Mouse (Mus musculus) liver, embryonic 11.5 days (tissue): Measurements from ENCODE around the gene Slc35f2. TPM values are rescaled to one million over a fixed set of nuclear protein-coding genes. Genes with fewer than 3 reads are reported as not detected.
A peak's percentile ranks its signal among the peaks of the same experiment; 100 is the strongest.

Experiments
- ATAC-seq: fragments of 200-750 bp; cut with Nextera tagmentation; replicated peaks from 2 replicates; pipeline ENCODE4 v1.8.0; 2017; ENCODE audit warnings: moderate number of reproducible peaks, mild to moderate bottlenecking, moderate TSS enrichment, moderate library complexity; ENCODE audit not compliant: low FRiP score
- DNase-seq: peaks from one replicate; pipeline ENCODE4 v3.0.0-alpha.2; 2017; ENCODE audit warnings: low spot score
- H3K27ac ChIP-seq: fragments of 300-500 bp; sonication (generic); 2 replicates; pipeline ENCODE4 v1.5.1; 2014; ENCODE audit warnings: mild to moderate bottlenecking, low read depth, low read length, control low read depth
- H3K27me3 ChIP-seq: fragments of 300-500 bp; sonication (generic); replicated peaks from 2 replicates; pipeline ENCODE4 v1.6.1; 2014; ENCODE audit warnings: low read length, mixed read lengths; ENCODE audit not compliant: control insufficient read depth, insufficient read depth
- H3K36me3 ChIP-seq: fragments of 300-500 bp; sonication (generic); 2 replicates; pipeline ENCODE4 v1.6.1; 2014; ENCODE audit warnings: mild to moderate bottlenecking, low read length, moderate library complexity, mixed read lengths; ENCODE audit not compliant: control insufficient read depth, insufficient read depth
- H3K4me1 ChIP-seq: fragments of 300-500 bp; sonication (generic); replicated peaks from 2 replicates; pipeline ENCODE4 v1.6.1; 2014; ENCODE audit warnings: low read length, mixed read lengths; ENCODE audit not compliant: control insufficient read depth, insufficient read depth
- H3K4me2 ChIP-seq: fragments of 300-500 bp; sonication (generic); 2 replicates; pipeline ENCODE4 v1.6.1; 2014; ENCODE audit warnings: mild to moderate bottlenecking, control low read depth, moderate library complexity
- H3K4me3 ChIP-seq: fragments of 300-500 bp; sonication (generic); 2 replicates; pipeline ENCODE4 v1.5.1; 2014; ENCODE audit warnings: low read depth, low read length, control low read depth
- H3K9ac ChIP-seq: fragments of 300-500 bp; sonication (generic); 2 replicates; pipeline ENCODE4 v1.6.1; 2014; ENCODE audit warnings: low read depth, low read length, control low read depth
- H3K9me3 ChIP-seq: fragments of 300-500 bp; sonication (generic); 2 replicates; pipeline ENCODE4 v1.6.1; 2016; ENCODE audit warnings: low read length, inconsistent platforms, mixed read lengths; ENCODE audit not compliant: control insufficient read depth
- WGBS: fragments of 180-500 bp; shearing (Covaris S2); extraction: QIAGEN DNeasy Blood & Tissue Kit; methylation state at CpG from one replicate; pipeline ENCODE4 v1.1.7; 2014; 5-methylcytosine and 5-hydroxymethylcytosine counted together
- polyA plus RNA-seq: library from polyadenylated mRNA; unstranded; fragments of >200 nt; fragmentation: Nextera tagmentation; extraction: Ambion mirVana; gene quantifications from 2 replicates; pipeline ENCODE4 v1.2.1, GENCODE M21; 2014

Slc35f2 gene
- polyA plus RNA-seq, 1 experiment from 2014 or later, result 0.92 TPM

DNA sequence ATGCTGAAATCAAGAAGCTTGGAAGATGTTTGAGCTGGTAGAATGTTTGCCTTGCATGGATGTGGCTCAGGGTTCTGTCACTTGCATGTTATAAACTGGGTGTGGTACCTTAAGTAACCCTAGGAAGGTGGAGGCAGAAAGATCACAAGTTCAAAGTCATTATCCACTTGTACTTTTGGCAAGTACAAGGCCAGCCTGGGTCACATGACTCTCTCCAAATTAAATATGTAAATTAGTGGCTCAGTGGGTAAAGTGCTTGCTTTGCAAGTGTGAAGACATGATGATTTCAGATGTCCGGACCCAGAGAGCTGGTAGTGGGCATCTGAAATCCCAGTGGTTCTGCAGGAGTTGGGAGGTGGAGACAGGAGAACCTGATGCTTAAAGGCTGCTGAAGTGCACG is 25.8 kb downstream of the Slc35f2 start:
- Histone ChIP-seq H3K27ac (no peak overlapping the region), H3K9ac (no peak overlapping the region), H3K4me1 (no peaks in the 10 kb centered on the region), H3K36me3 (no peaks in the 10 kb centered on the region), H3K27me3 (no peaks in the 10 kb centered on the region), H3K9me3 (no peaks in the 10 kb centered on the region), H3K4me3 (no peak overlapping the region), H3K4me2 (no peak overlapping the region)
- ATAC-seq (no peak), DNase-seq (no peak)
- WGBS, result 73% methylated on average over 2 of the region's 2 CpGs

DNA sequence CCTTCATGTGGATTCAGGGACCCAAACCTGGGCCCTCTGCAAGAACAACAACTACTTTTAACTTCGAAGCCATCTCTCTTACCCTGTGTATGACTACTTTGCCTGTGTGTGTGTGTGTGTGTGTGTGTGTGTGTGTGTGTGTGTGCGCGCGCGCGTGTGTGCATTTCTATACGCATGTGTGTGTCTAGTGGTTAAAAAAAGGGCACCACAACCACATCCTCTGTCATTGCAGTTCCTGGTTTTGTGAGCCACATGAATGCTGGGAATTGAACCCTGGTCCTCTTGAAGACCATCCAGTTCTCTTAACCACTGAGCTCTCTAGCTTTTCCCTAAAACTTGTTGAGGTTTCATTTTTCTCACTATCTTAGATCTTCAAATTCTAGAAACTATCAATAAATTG is 31.6 kb downstream of the Slc35f2 start:
- H3K9ac ChIP-seq, result no peak overlapping the region
- H3K36me3 ChIP-seq, result no peaks in the 10 kb centered on the region
- H3K4me3 ChIP-seq, result no peak overlapping the region
- DNase-seq (no peak), ATAC-seq (no peak)
- WGBS, result 91% methylated on average over 7 of the region's 7 CpGs
- H3K4me1 ChIP-seq, result no peaks in the 10 kb centered on the region
- no peaks in the 10 kb centered on the region for H3K9me3 ChIP-seq
- no peak overlapping the region for H3K4me2 ChIP-seq
- no peak overlapping the region for H3K27ac ChIP-seq
- H3K27me3 ChIP-seq, result no peaks in the 10 kb centered on the region

DNA sequence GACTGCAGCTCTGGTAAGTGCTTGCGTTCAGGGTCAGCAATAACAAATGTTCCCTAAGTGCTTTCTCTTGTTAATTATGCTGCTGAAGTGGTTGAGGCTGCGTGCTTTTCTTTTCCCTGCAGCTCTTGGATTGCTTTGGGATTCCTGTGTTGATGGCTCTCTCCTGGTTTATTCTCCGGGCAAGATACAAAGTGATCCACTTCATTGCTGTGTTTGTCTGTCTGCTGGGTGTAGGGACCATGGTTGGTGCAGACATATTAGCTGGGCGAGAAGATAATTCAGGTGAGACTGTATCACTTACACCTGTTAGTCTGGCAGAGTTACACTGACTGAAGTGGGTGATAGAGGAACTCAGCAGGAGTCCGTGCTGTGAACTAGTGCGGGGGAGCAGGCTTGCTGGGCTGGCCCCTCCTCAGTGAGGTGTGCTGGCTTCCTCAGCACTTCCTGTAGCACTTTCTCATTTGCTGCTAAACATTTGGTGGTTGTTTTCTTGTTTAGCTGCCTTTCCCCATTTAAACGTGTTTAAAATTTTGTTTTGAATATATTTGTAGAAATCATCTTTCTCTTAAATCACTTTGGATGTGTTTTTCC is 35.3 kb downstream of the Slc35f2 start:
- Histone ChIP-seq H3K27ac (no peak overlapping the region), H3K4me2 (no peak overlapping the region), H3K9me3 (no peaks in the 10 kb centered on the region), H3K9ac (no peak overlapping the region), H3K4me3 (no peak overlapping the region), H3K36me3 (no peaks in the 10 kb centered on the region), H3K4me1 (no peaks in the 10 kb centered on the region), H3K27me3 (no peaks in the 10 kb centered on the region)
- DNase-seq (no peak), ATAC-seq (no peak)
- WGBS, result 29% methylated on average over 7 of the region's 7 CpGs

DNA sequence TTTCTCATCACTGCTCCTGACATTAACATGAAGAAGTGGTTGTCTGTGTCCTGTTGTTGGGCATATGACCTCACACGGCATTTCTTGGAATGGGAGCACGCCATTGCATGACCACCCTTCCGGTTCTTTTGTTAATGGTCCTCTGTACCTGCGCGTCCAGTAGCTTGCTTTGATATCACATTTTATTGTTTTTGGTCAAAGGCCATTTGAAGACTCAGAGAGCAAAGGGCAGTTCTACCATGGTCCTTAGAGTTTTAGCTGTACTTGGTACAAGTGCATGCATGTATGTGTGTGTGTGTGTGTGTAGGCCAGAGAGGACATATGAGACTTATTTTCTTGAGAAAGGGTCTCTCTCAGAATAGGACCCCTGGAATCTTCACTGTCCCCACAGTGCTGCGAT is 42.1 kb downstream of the Slc35f2 start:
- no peaks in the 10 kb centered on the region for H3K27me3 ChIP-seq
- H3K9me3 ChIP-seq, result no peaks in the 10 kb centered on the region
- WGBS, result 91% methylated on average over 6 of the region's 6 CpGs
- DNase-seq (no peak), ATAC-seq (no peak)
- no peaks in the 10 kb centered on the region for H3K36me3 ChIP-seq
- H3K4me1 ChIP-seq, result no peaks in the 10 kb centered on the region
- no peak overlapping the region for H3K4me2 ChIP-seq
- H3K27ac ChIP-seq, result no peak overlapping the region
- H3K9ac ChIP-seq, result no peak overlapping the region
- H3K4me3 ChIP-seq, result no peak overlapping the region

DNA sequence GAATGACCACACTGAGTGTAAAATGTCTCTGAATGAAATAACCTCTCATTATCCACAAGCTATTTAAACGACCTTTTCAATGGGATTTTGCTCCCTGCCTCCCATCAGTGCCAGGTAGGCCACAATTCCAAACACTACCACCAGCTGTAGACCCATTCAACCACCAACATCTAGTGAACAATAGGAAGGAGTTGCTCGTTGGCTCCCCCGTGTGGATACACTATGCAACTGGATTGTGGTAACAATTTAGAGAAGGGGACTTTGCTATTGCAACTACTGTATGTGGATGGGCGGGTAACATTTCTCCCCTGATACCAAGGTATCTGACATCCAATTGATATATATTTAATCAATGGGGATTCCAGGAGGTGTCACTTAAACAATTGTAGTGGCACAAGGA is 47.4 kb downstream of the Slc35f2 start:
- no peak; the same call in 1 of the 2 replicates for ATAC-seq

DNA sequence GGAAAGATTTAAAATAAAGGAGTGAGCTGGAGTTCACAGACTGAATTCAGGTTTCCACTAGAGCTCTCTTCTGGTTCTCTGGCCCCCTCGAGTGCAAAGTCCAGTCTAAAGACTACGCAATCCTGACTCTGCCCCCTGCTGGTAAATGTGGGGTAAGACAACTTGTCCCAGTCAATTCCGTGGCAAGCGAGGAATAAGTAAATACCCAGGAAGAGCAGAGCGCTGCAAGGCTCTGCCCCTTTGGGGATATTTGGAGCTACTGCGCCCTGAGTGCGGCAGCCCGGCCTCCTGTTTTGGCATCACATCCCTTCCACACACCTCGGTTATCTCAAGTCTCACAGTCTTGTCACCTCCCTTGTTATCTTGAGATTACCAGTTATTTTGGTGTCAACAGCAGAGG is 54.0 kb downstream of the Slc35f2 start:
- no peaks in the 10 kb centered on the region for H3K9me3 ChIP-seq
- 7% methylated on average over 9 of the region's 9 CpGs for WGBS
- no peak overlapping the region for H3K27ac ChIP-seq
- H3K36me3 ChIP-seq, result no peaks in the 10 kb centered on the region
- DNase-seq (no peak), ATAC-seq (peak; percentile 34)
- no peaks in the 10 kb centered on the region for H3K4me1 ChIP-seq
- no peak overlapping the region for H3K9ac ChIP-seq
- no peak overlapping the region for H3K4me3 ChIP-seq
- no peak overlapping the region for H3K4me2 ChIP-seq
- H3K27me3 ChIP-seq, result 0 out of 2 replicates have a peak, but pooled peaks cover 3% of the 10 kb centered on the region

More for the DNA sequence above, 47.4 kb downstream of the Slc35f2 start:
- Histone ChIP-seq H3K9ac (no peak overlapping the region), H3K27me3 (no peaks in the 10 kb centered on the region), H3K4me1 (no peaks in the 10 kb centered on the region), H3K36me3 (no peaks in the 10 kb centered on the region), H3K27ac (no peak overlapping the region), H3K4me3 (no peak overlapping the region), H3K9me3 (no peaks in the 10 kb centered on the region), H3K4me2 (no peak overlapping the region)
- DNase-seq, result no peak
- 20% methylated on average over 4 of the region's 4 CpGs for WGBS

DNA sequence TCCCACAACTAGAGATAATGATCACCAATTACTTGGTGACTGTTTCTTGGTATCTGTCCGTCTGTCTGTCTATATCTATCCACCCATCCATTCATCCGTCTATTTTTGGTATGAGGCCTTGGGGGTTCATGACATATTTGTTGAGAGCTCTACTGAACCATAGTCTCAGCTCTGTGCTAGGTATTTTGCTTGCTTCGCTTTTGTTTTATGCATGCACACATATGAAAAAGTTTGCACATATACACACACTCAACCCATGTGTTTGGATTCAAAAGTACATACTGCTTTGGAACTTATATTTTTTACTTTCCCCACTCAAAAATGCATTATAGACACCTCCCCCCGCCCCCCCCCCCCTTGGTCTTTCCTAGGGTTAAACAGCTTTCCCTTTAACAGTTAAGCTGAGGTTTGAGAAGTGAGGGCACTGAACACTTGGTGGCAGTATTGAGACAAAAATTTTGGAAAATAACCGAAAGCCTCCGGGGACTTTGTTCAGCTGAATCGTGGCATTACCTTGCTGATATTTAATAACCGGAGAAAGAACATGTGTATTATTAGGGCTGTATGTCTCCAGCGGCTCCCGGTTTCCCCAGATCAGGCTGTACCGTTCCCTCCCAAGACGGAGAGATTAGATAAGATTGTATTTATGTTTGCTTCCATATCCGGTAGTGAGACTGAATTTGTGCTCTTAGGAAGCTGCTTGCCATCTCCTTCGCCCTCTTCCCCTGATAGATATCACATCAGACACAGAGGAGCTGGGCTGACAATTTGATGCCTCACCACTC is 57.9 kb downstream of the Slc35f2 start:
- peak overlapping the region; percentile 30 for H3K4me3 ChIP-seq
- H3K36me3 ChIP-seq, result no peaks in the 10 kb centered on the region
- 17% methylated on average over 14 of the region's 14 CpGs for WGBS
- H3K27ac ChIP-seq, result no peak overlapping the region
- no peaks in the 10 kb centered on the region for H3K4me1 ChIP-seq
- H3K9ac ChIP-seq, result peak overlapping the region; percentile 10; the same call in 1 of the 2 replicates
- H3K4me2 ChIP-seq, result peak overlapping the region; percentile 54
- ATAC-seq, result no peak
- no peaks in the 10 kb centered on the region for H3K9me3 ChIP-seq
- 0 out of 2 replicates have a peak, but pooled peaks cover 3% of the 10 kb centered on the region for H3K27me3 ChIP-seq
- no peak for DNase-seq

DNA sequence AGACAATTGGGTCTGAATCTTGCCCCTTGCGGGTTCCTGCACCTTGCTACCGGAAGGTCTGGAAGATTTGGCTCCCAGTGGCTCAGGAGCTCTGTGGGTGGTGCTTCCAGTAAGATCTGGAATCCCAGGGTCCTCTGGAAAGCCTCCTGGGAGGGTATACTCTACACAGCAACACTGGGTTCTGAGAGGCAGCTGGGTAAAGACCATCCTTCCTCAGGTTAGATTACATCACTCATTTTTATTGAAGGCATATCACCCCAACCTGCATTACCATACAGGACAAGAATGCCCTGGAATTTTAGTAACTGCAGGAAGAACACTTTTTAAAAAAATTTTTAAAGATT is 58.5 kb downstream of the Slc35f2 start:
- DNase-seq (no peak), ATAC-seq (no peak)
- Histone ChIP-seq H3K4me1 (no peaks in the 10 kb centered on the region), H3K4me3 (peak overlapping the region; percentile 30), H3K4me2 (peak overlapping the region; percentile 54), H3K27ac (no peak overlapping the region), H3K9ac (no peak overlapping the region), H3K27me3 (0 out of 2 replicates have a peak, but pooled peaks cover 3% of the 10 kb centered on the region), H3K36me3 (no peaks in the 10 kb centered on the region), H3K9me3 (no peaks in the 10 kb centered on the region)
- WGBS, result 32% methylated on average over 2 of the region's 2 CpGs

DNA sequence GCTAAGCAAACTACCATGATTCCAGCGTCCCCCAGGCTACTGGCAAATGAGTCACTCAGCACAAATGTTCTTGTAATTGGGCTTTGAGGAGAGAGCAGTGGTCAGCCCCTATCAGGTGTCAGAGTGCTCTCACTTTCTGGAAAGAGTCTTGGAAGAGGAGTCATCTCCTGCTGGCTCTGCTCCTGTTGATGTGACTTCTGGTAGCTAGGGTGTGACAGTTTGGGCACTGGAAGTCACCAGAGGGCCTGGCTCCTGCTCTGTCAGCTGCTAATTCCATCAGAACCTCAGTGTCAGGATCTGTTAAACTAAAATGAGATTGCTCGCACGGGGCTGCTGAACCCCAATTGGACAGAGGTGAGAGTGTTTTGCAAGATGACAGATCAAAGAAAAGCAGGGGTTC is 63.7 kb downstream of the Slc35f2 start:
- ATAC-seq, result no peak
- no peaks in the 10 kb centered on the region for H3K4me1 ChIP-seq
- H3K4me2 ChIP-seq, result no peak overlapping the region
- DNase-seq, result no peak
- H3K4me3 ChIP-seq, result no peak overlapping the region
- H3K27ac ChIP-seq, result no peak overlapping the region
- WGBS, result 38% methylated on average over 3 of the region's 3 CpGs
- no peak overlapping the region for H3K9ac ChIP-seq
- no peaks in the 10 kb centered on the region for H3K9me3 ChIP-seq
- H3K36me3 ChIP-seq, result no peaks in the 10 kb centered on the region
- H3K27me3 ChIP-seq, result no peaks in the 10 kb centered on the region
